12 mouse cellular contexts compared by ENCODE assay signal in genomic region chr17:17425906-17426305, GRCm38 (mm10).
"Had no signal": no experiment of that assay in that cellular context is flagged by ENCODE, and none has a peak within 500 bp of the region (broad histone marks: within the 10 kb centered on the region; RNA-seq: fewer than 3 reads in every experiment).

No protein-coding gene starts in this region.

- H3K4me3 ChIP-seq: liver, embryonic 13.5 days; lung, embryonic 15.5 days; megakaryocyte, embryonic 14.5 days; midbrain, embryonic 12.5 days had no signal

- H3K4me2 ChIP-seq: liver, embryonic 13.5 days; lung, embryonic 15.5 days; midbrain, embryonic 12.5 days had no signal

- H3K9me3 ChIP-seq: liver, embryonic 13.5 days; lung, embryonic 15.5 days; midbrain, embryonic 12.5 days had no signal

- H3K9ac ChIP-seq: liver, embryonic 13.5 days; liver, postnatal 0 days; lung, embryonic 15.5 days; midbrain, embryonic 12.5 days had no signal

- H3K27ac ChIP-seq: liver, embryonic 13.5 days; macrophage; midbrain, embryonic 12.5 days had no signal

- DNase-seq: kidney, adult 9 months; kidney, postnatal 14 days; left cerebral cortex, postnatal 4 days; liver; liver, embryonic 13.5 days; liver, postnatal 0 days; lung, postnatal 14 days; right cerebral cortex, postnatal 14 days had no signal

- H3K36me3 ChIP-seq: liver, embryonic 13.5 days; lung, embryonic 15.5 days had no signal

- H3K27me3 ChIP-seq: liver, embryonic 13.5 days; lung, embryonic 15.5 days; megakaryocyte, embryonic 14.5 days; midbrain, embryonic 12.5 days had no signal

- H3K4me1 ChIP-seq: liver, embryonic 13.5 days; lung, embryonic 15.5 days; megakaryocyte, embryonic 14.5 days had no signal

- ATAC-seq: liver, postnatal 0 days had no signal
